Comparison of ENCODE assay signal across 8 mouse cellular contexts in the genomic region with DNA sequence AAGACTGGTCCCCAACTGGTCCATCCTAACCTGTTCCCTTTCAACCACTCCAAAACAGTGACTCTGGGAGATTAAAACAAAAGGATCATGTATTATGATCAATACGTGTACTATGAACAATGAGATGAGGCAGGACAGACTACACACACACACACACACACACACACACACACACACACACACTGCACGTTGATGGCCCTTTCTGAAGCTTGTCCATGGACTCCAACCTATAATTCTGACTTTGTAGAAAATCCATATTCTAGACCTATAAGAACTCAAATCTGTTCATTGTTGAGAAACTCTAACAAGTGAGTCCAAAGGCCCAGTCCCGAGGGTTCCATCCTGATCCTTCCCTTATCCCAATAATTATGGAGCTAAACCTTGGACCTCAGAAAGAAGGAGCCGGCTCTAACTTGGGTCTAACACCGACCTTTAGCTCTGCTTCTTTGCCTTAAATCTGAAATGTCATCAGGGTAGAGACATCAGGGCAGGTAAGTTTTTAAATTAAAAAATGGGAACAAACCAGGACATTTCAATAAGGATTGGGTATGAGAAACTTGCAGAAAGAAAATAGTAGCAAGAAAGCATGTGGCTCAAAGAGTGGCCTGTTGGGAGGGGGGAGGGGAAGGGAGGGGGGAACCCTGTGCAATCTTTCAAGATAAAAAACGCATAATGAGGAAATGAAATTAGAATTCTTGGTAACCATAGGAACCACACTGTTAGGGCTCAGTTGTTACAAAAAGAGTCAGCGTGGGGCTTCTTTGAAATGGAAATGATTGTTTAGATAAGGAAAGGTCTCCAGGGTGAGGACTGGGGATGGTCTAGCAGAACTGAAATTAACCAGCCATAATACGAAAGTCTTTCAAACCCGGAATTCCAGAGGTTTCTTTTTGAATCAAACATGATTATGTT.
DNase-seq lines count a peak whose midpoint lies in the region; ATAC-seq and TF ChIP-seq lines count a peak whose summit lies in the region.
"Had no signal": no experiment of that assay in that cellular context is flagged by ENCODE, and none has a peak within 500 bp of the region (broad histone marks: within the 10 kb centered on the region; RNA-seq: fewer than 3 reads in every experiment).

No protein-coding gene starts in this region.

- H3K79me2 ChIP-seq in CH12.LX (replicated peaks; ENCODE audit: control insufficient read depth, extremely low read depth, insufficient read depth, poor library complexity, severe bottlenecking) = no peaks in the 10 kb centered on the region

- no peak for TF ChIP-seq EP300 in CH12.LX (IDR thresholded peaks at IDR 0.05; ENCODE audit: low read length)

- H3K9me3 ChIP-seq in CH12.LX (replicated peaks; ENCODE audit: low read length) = no peaks in the 10 kb centered on the region
- H3K9me3 ChIP-seq in midbrain, embryonic 13.5 days = no peaks in the 10 kb centered on the region
- H3K9me3 ChIP-seq: heart, embryonic 15.5 days had no signal

- TF ChIP-seq POLR2A in CH12.LX (IDR thresholded peaks at IDR 0.05; ENCODE audit: low read depth, low read length) = no peak

- no peaks in the 10 kb centered on the region for H3K27me3 ChIP-seq in CH12.LX (replicated peaks)
- H3K27me3 ChIP-seq in midbrain, embryonic 13.5 days = no peaks in the 10 kb centered on the region; the same call in 1 of the 2 replicates
- H3K27me3 ChIP-seq: heart, embryonic 15.5 days had no signal

- peak; percentile 64 to 78 for ATAC-seq in hematopoietic stem cell, adult 5-6 weeks (replicated peaks in 1 of 2; ENCODE audit: insufficient read depth in 1 of 2, low FRiP score in 2 of 2, low TSS enrichment in 1 of 2, low read depth in 1 of 2, poor library complexity in 2 of 2, severe bottlenecking in 2 of 2)
- ATAC-seq in midbrain, embryonic 13.5 days = peak; percentile 91

- H3K9ac ChIP-seq in CH12.LX (ENCODE audit: insufficient read depth, low read depth) = no peak overlapping the region
- H3K9ac ChIP-seq in midbrain, embryonic 13.5 days (replicated peaks) = no peak overlapping the region
- H3K9ac ChIP-seq: heart, embryonic 15.5 days had no signal

- peaks cover 0 to 15% of the 10 kb centered on the region in 2 experiments; a peak in 2 of 4 replicates for H3K4me1 ChIP-seq in CH12.LX (ENCODE audit: control insufficient read depth in 1 of 2, insufficient read depth in 2 of 2)
- peaks cover 18% of the 10 kb centered on the region for H3K4me1 ChIP-seq in midbrain, embryonic 13.5 days (replicated peaks)

- no peaks in the 10 kb centered on the region for H3K36me3 ChIP-seq in CH12.LX (replicated peaks in 1 of 2; ENCODE audit: control insufficient read depth in 1 of 2, insufficient read depth in 1 of 2, low read length in 1 of 2)
- H3K36me3 ChIP-seq in midbrain, embryonic 13.5 days = no peaks in the 10 kb centered on the region
- H3K36me3 ChIP-seq: heart, embryonic 15.5 days had no signal

- H3K4me2 ChIP-seq in CH12.LX (ENCODE audit: insufficient read depth, low read depth, poor library complexity, severe bottlenecking) = peak overlapping the region; percentile 36; the same call in 1 of the 2 replicates
- H3K4me2 ChIP-seq in midbrain, embryonic 13.5 days (replicated peaks) = no peak overlapping the region
- H3K4me2 ChIP-seq: heart, embryonic 15.5 days had no signal

- intact Hi-C loops in heart, postnatal 25 days (cut with DNase I) = no loop called here

- H3K27ac ChIP-seq in CH12.LX (ENCODE audit: insufficient read depth, low read depth) = no peak overlapping the region
- H3K27ac ChIP-seq in midbrain, embryonic 13.5 days = peak overlapping the region; percentile 20; the same call in 1 of the 2 replicates
- H3K27ac ChIP-seq: heart, embryonic 15.5 days had no signal

- 22% methylated on average over 9 of the region's 9 CpGs for WGBS in midbrain, embryonic 13.5 days

- dilution Hi-C loops in CH12.LX (cut with MboI; ENCODE audit: extremely low pct_ligation_motif_present, extremely low pct_unique_long_range_greater_than_20kb, low sequenced_read_pairs) = no loop called here

- in situ Hi-C loops in CH12.LX (cut with MboI; ENCODE audit: low pct_ligation_motif_present, low pct_unique_long_range_greater_than_20kb, low sequenced_read_pairs) = loop anchor here (25.0 kb wide), 1 partner anchor 264 kb away; no protein-coding TSS in a partner anchor

- peak; percentile 48 for DNase-seq in CH12.LX (ENCODE audit: extremely low read depth)
- peak; percentile 39 for DNase-seq in brain, embryonic 18.5 days (ENCODE audit: low read depth, low spot score)
- no peak for DNase-seq in gastrocnemius, postnatal 10 days
- no peak for DNase-seq in heart, postnatal 25 days (ENCODE audit: low spot score)
- DNase-seq in natural killer cell, adult 2 months (ENCODE audit: low spot score in 2 of 2) = no peak

- H3K4me3 ChIP-seq in CH12.LX (replicated peaks in 1 of 3; ENCODE audit: low read depth in 2 of 3, low read length in 2 of 3, poor library complexity in 1 of 3) = no peak overlapping the region
- no peak overlapping the region for H3K4me3 ChIP-seq in midbrain, embryonic 13.5 days (replicated peaks)
- H3K4me3 ChIP-seq: heart, embryonic 15.5 days had no signal

- TF ChIP-seq RAD21 in CH12.LX (IDR thresholded peaks at IDR 0.05; ENCODE audit: low read depth, low read length) = no peak

- TF ChIP-seq CTCF in CH12.LX (conservative IDR thresholded peaks at IDR 0.05 in 1 of 2, IDR thresholded peaks at IDR 0.05 in 1 of 2; ENCODE audit: low read depth in 2 of 2, low read length in 2 of 2) = no peak

TF ChIP-seq in CH12.LX, 34 proteins besides CTCF, POLR2A, EP300 and RAD21:
- no peak for TF ChIP-seq MEF2A (IDR thresholded peaks at IDR 0.05; ENCODE audit: borderline replicate concordance, low read depth, low read length)
- no peak for TF ChIP-seq ZMIZ1 (IDR thresholded peaks at IDR 0.05; ENCODE audit: low read depth, low read length)
- no peak for TF ChIP-seq TBP (conservative IDR thresholded peaks at IDR 0.05; ENCODE audit: low read depth, low read length)
- no peak for TF ChIP-seq RCOR1 (conservative IDR thresholded peaks at IDR 0.05; ENCODE audit: low read depth, low read length)
- no peak for TF ChIP-seq SIN3A (IDR thresholded peaks at IDR 0.05; ENCODE audit: low read length)

Comparison
In these comparisons a context has a peak if more than half of its experiments do, and no peak if none do; other contexts are left out.
1. DNase-seq: peak in CH12.LX (single experiment) and brain, embryonic 18.5 days (single experiment); none in gastrocnemius, postnatal 10 days (single experiment), heart, postnatal 25 days (single experiment) and natural killer cell, adult 2 months (0 of 2).